Mouse (Mus musculus) layer of hippocampus, postnatal 36 days (tissue): ENCODE results near the gene Ptprt. TPM values are rescaled to one million over a fixed set of nuclear protein-coding genes. Genes with fewer than 3 reads are reported as not detected.
A peak's percentile ranks its signal among the peaks of the same experiment; 100 is the strongest.

Experiments
- DNase-seq, 2 experiments: peaks; one replicate each; pipeline ENCODE4 v3.0.0; 2022
- total RNA-seq, 2 experiments: library from RNA; stranded (reverse); gene quantifications; 2 replicates each; pipeline ENCODE4 v1.2.3; 2021

The Ptprt gene
- total RNA-seq, 2 experiments from 2014 or later = 45.6 to 51.9 TPM

GRCm38 (mm10) chr2:162581651-162582050, 79.3 kb downstream of the Ptprt start:
- DNase-seq = no peak

- DNase-seq = no peak
These were observed 83.1 kb downstream of the Ptprt start for GRCm38 (mm10) chr2:162577819-162578218.

GRCm38 (mm10) chr2:162572851-162573250, 88.1 kb downstream of the Ptprt start:
- DNase-seq = no peak

GRCm38 (mm10) chr2:162571037-162571436, 89.9 kb downstream of the Ptprt start:
- no peak for DNase-seq

- DNase-seq = no peak
These were observed 92.4 kb downstream of the Ptprt start for GRCm38 (mm10) chr2:162568308-162569100.

- no peak for DNase-seq
These were observed 112.6 kb downstream of the Ptprt start for GRCm38 (mm10) chr2:162548312-162548711.

- no peak for DNase-seq
These were observed 129.3 kb downstream of the Ptprt start for GRCm38 (mm10) chr2:162531638-162532037.

- DNase-seq = no peak
These were observed 132.0 kb downstream of the Ptprt start for GRCm38 (mm10) chr2:162528911-162529310.

- no peak for DNase-seq
These were observed 145.0 kb downstream of the Ptprt start for GRCm38 (mm10) chr2:162515993-162516392.

GRCm38 (mm10) chr2:162513072-162513471, 147.9 kb downstream of the Ptprt start:
- DNase-seq = no peak

- no peak for DNase-seq
These were observed 148.9 kb downstream of the Ptprt start for GRCm38 (mm10) chr2:162512094-162512493.

- DNase-seq = no peak
These were observed 151.9 kb downstream of the Ptprt start for GRCm38 (mm10) chr2:162509016-162509415.

- DNase-seq = no peak
These were observed 153.3 kb downstream of the Ptprt start for GRCm38 (mm10) chr2:162507664-162508063.

- DNase-seq = no peak
These were observed 156.1 kb downstream of the Ptprt start for GRCm38 (mm10) chr2:162504850-162505249.

- DNase-seq = no peak
These were observed 161.4 kb downstream of the Ptprt start for GRCm38 (mm10) chr2:162499501-162499915.

GRCm38 (mm10) chr2:162498191-162498590, 162.8 kb downstream of the Ptprt start:
- no peak for DNase-seq

GRCm38 (mm10) chr2:162484036-162484435, 176.9 kb downstream of the Ptprt start:
- no peak for DNase-seq

GRCm38 (mm10) chr2:162443106-162443505, 217.8 kb downstream of the Ptprt start:
- DNase-seq = no peak

- no peak for DNase-seq
These were observed 224.3 kb downstream of the Ptprt start for GRCm38 (mm10) chr2:162436646-162437045.

GRCm38 (mm10) chr2:162430171-162430570, 230.8 kb downstream of the Ptprt start:
- peak; percentile 38 to 41 for DNase-seq

GRCm38 (mm10) chr2:162426114-162426513, 234.8 kb downstream of the Ptprt start:
- no peak for DNase-seq

- DNase-seq = no peak
These were observed 242.8 kb downstream of the Ptprt start for GRCm38 (mm10) chr2:162418181-162418580.

- peak in 1 of 2 experiments; percentile 17 for DNase-seq
These were observed 247.7 kb downstream of the Ptprt start for GRCm38 (mm10) chr2:162413073-162413812.

- DNase-seq = no peak
These were observed 249.9 kb downstream of the Ptprt start for GRCm38 (mm10) chr2:162411014-162411413.
